Mouse (Mus musculus) stomach, embryonic 16.5 days (tissue): ENCODE data around the gene Timm22. TPM values are rescaled to one million over a fixed set of nuclear protein-coding genes. Genes with fewer than 3 reads are reported as not detected.

Experiments
- ATAC-seq: fragments of 200-750 bp; cut with Nextera tagmentation; 2 replicates; pipeline ENCODE4 v1.8.0; 2017; ENCODE audit warnings: moderate number of reproducible peaks, moderate TSS enrichment; ENCODE audit not compliant: insufficient read depth, low FRiP score
- H3K27ac ChIP-seq: fragments of 300-500 bp; sonication (generic); 2 replicates; pipeline ENCODE4 v1.5.1; 2014; ENCODE audit warnings: low read length
- H3K27me3 ChIP-seq: fragments of 300-500 bp; sonication (generic); 2 replicates; pipeline ENCODE4 v1.6.1; 2014; ENCODE audit warnings: low read length, control low read depth, mixed read lengths; ENCODE audit not compliant: control insufficient read depth, insufficient read depth
- H3K36me3 ChIP-seq: fragments of 300-500 bp; sonication (generic); 2 replicates; pipeline ENCODE4 v1.6.1; 2014; ENCODE audit warnings: low read length; ENCODE audit not compliant: control insufficient read depth, insufficient read depth
- H3K4me1 ChIP-seq: fragments of 300-500 bp; sonication (generic); 2 replicates; pipeline ENCODE4 v1.6.1; 2014; ENCODE audit warnings: low read length, control low read depth, mixed read lengths; ENCODE audit not compliant: control insufficient read depth, insufficient read depth
- H3K4me2 ChIP-seq: fragments of 300-500 bp; sonication (generic); 2 replicates; pipeline ENCODE4 v1.6.1; 2014; ENCODE audit warnings: low read depth, low read length, mixed read lengths
- H3K4me3 ChIP-seq: fragments of 300-500 bp; sonication (generic); replicated peaks from 2 replicates; pipeline ENCODE4 v1.5.1; 2014; ENCODE audit warnings: mild to moderate bottlenecking, low read length
- H3K9ac ChIP-seq: fragments of 300-500 bp; sonication (generic); 2 replicates; pipeline ENCODE4 v1.6.1; 2014; ENCODE audit warnings: low read length
- H3K9me3 ChIP-seq: fragments of 300-500 bp; sonication (generic); replicated peaks from 2 replicates; pipeline ENCODE4 v1.6.1; 2016; ENCODE audit warnings: low read length, control low read depth; ENCODE audit not compliant: control insufficient read depth
- WGBS: fragments of 180-500 bp; shearing (Covaris S2); extraction: QIAGEN DNeasy Blood & Tissue Kit; methylation state at CpG from one replicate; pipeline ENCODE4 v1.1.7; 2014; 5-methylcytosine and 5-hydroxymethylcytosine counted together
- polyA plus RNA-seq: library from polyadenylated mRNA; unstranded; fragments of >200 nt; fragmentation: Nextera tagmentation; extraction: Ambion mirVana; gene quantifications from 2 replicates; pipeline ENCODE4 v1.2.1, GENCODE M21; 2015

The Timm22 gene
- polyA plus RNA-seq, 1 experiment from 2014 or later: 94.9 TPM

DNA sequence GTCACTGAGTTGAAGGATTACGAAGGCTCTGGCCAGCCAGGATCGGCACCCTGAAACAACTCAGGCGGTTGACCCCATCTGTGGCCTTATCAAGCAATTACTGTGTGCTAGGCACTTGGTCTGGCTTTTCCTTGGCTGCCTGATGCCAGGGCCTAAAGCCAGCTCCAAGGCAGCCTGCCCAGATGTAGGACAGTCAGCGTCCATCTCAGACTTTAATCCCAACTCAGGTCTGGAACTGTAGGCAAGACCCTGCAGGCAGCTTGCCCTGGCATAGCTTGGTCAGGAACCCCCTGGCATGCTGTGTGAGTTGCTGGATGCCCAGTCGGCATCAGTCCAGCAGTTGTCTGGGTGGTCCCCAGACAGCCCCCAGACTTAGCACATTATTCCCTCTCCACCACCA lies 29.3 kb downstream of the Timm22 start:
- H3K4me3 ChIP-seq: peak overlapping the region; percentile 53
- peak overlapping the region; percentile 46 for H3K9ac ChIP-seq
- peak overlapping the region; percentile 61 for H3K4me2 ChIP-seq
- no peaks in the 10 kb centered on the region for H3K9me3 ChIP-seq
- H3K27me3 ChIP-seq: no peaks in the 10 kb centered on the region
- 68% methylated on average over 5 of the region's 5 CpGs for WGBS
- H3K27ac ChIP-seq: no peak overlapping the region
- peaks cover 36% of the 10 kb centered on the region for H3K4me1 ChIP-seq
- no peaks in the 10 kb centered on the region for H3K36me3 ChIP-seq
- no peak for ATAC-seq

DNA sequence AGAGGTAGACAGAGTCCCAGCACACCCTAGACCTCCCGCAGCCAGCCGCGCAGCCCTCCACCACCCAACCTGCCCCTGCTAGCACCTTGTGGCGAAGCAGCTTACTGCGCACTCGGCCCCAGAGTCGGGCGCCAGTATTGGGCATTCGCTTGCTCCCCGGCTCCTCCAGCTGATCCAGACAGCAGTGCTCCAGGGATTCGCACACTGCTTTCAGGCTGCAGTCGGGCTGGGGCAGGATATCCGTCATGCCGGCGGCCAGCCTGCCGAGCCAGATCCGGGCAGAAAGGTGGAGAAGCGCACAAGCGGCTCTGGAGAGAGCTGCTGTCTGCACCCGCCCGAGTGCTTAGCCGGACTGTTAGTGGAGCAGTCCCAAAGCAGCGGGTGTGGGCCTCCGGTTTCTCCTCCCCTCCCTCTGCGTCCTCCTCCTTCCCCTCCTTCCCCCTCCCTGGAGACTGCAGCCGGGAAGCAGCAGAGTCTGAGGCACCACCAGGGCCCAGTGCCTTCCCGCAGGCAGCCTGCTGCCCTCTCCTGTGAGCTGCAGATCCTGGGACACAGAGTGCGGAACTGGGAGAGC lies 30.2 kb downstream of the Timm22 start:
- peak; percentile 91 for ATAC-seq
- Histone ChIP-seq H3K4me2 (peak overlapping the region; percentile 61), H3K4me3 (peak overlapping the region; percentile 53), H3K27me3 (no peaks in the 10 kb centered on the region), H3K4me1 (peaks cover 36% of the 10 kb centered on the region), H3K9ac (peak overlapping the region; percentile 75), H3K36me3 (no peaks in the 10 kb centered on the region), H3K9me3 (no peaks in the 10 kb centered on the region), H3K27ac (peak overlapping the region; percentile 89)
- 11% methylated on average over 27 of the region's 28 CpGs for whole genome bisulfite sequencing

GRCm38 (mm10) chr11:76439666-76440065 lies 32.9 kb downstream of the Timm22 start:
- Histone ChIP-seq H3K9me3 (no peaks in the 10 kb centered on the region), H3K4me3 (no peak overlapping the region), H3K36me3 (no peaks in the 10 kb centered on the region), H3K27me3 (no peaks in the 10 kb centered on the region), H3K27ac (peak overlapping the region; percentile 3; the same call in 1 of the 2 replicates), H3K4me1 (peaks cover 35% of the 10 kb centered on the region), H3K9ac (no peak overlapping the region), H3K4me2 (no peak overlapping the region)
- 21% methylated on average over 3 of the region's 3 CpGs for WGBS
- no peak for ATAC-seq

GRCm38 (mm10) chr11:76445459-76445858 lies 38.7 kb downstream of the Timm22 start:
- no peak for ATAC-seq
- 55% methylated on average over 8 of the region's 8 CpGs for WGBS

DNA sequence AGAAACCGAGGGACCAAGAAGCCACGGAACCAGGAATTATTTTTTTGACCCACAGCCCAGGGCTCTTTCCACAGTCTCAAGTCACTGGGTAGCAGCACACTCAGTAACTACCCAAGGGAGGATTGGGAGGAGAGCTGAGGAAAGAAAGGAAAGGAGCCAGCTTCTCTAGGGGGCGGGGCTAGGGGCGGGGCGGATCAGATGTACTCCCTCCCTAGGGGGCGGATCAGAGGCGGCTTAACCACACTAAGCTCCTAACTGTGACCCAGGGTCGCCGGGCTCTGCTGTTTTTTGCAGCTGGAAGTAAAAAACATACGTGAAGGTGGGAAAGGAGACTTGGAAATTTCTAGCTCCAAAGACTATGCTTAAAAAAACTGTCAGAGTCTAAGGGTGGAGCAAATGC lies 39.5 kb downstream of the Timm22 start:
- no peaks in the 10 kb centered on the region for H3K27me3 ChIP-seq
- peak; percentile 37; the same call in 1 of the 2 replicates for ATAC-seq
- no peaks in the 10 kb centered on the region for H3K9me3 ChIP-seq
- no peak overlapping the region for H3K9ac ChIP-seq
- no peak overlapping the region for H3K4me2 ChIP-seq
- H3K4me3 ChIP-seq: no peak overlapping the region
- peaks cover 15% of the 10 kb centered on the region for H3K4me1 ChIP-seq
- H3K36me3 ChIP-seq: no peaks in the 10 kb centered on the region; the same call in 1 of the 2 replicates
- WGBS: 10% methylated on average over 10 of the region's 10 CpGs
- H3K27ac ChIP-seq: no peak overlapping the region

More at GRCm38 (mm10) chr11:76445459-76445858, 38.7 kb downstream of the Timm22 start:
- Histone ChIP-seq H3K4me3 (no peak overlapping the region), H3K9me3 (no peaks in the 10 kb centered on the region), H3K27ac (no peak overlapping the region), H3K27me3 (no peaks in the 10 kb centered on the region), H3K36me3 (no peaks in the 10 kb centered on the region; the same call in 1 of the 2 replicates), H3K4me1 (peaks cover 18% of the 10 kb centered on the region), H3K9ac (no peak overlapping the region), H3K4me2 (no peak overlapping the region)

- WGBS: 38% methylated on average over 15 of the region's 15 CpGs
- peak; percentile 65; the same call in 1 of the 2 replicates for ATAC-seq
- Histone ChIP-seq H3K4me1 (peaks cover 15% of the 10 kb centered on the region), H3K27ac (peak overlapping the region; percentile 55), H3K4me2 (no peak overlapping the region), H3K36me3 (no peaks in the 10 kb centered on the region; the same call in none of the 2 replicates), H3K4me3 (no peak overlapping the region), H3K9me3 (no peaks in the 10 kb centered on the region), H3K27me3 (no peaks in the 10 kb centered on the region), H3K9ac (0 out of 2 replicates have a peak overlapping the region, but pooled peaks have one; percentile 33)
Observed at GRCm38 (mm10) chr11:76449520-76450201, 42.9 kb downstream of the Timm22 start.

- Histone ChIP-seq H3K4me1 (peaks cover 15% of the 10 kb centered on the region), H3K4me2 (no peak overlapping the region), H3K9ac (0 out of 2 replicates have a peak overlapping the region, but pooled peaks have one; percentile 33), H3K36me3 (no peaks in the 10 kb centered on the region; the same call in none of the 2 replicates), H3K27ac (peak overlapping the region; percentile 55), H3K9me3 (no peaks in the 10 kb centered on the region), H3K4me3 (no peak overlapping the region), H3K27me3 (no peaks in the 10 kb centered on the region)
- WGBS: 39% methylated on average over 3 of the region's 3 CpGs
- ATAC-seq: no peak
Observed at GRCm38 (mm10) chr11:76450202-76450561, 43.4 kb downstream of the Timm22 start.

- H3K4me3 ChIP-seq: no peak overlapping the region
Observed at GRCm38 (mm10) chr11:76454492-76454891, 47.7 kb downstream of the Timm22 start.

GRCm38 (mm10) chr11:76456233-76456632 lies 49.5 kb downstream of the Timm22 start:
- Histone ChIP-seq H3K4me2 (no peak overlapping the region), H3K36me3 (peaks cover 6% of the 10 kb centered on the region; the same call in 1 of the 2 replicates), H3K27me3 (no peaks in the 10 kb centered on the region), H3K9me3 (no peaks in the 10 kb centered on the region), H3K4me1 (0 out of 2 replicates have a peak, but pooled peaks cover 3% of the 10 kb centered on the region), H3K4me3 (no peak overlapping the region), H3K9ac (no peak overlapping the region), H3K27ac (no peak overlapping the region)
- ATAC-seq: peak; percentile 45; the same call in 1 of the 2 replicates
- 21% methylated on average over 6 of the region's 6 CpGs for WGBS

More at GRCm38 (mm10) chr11:76454492-76454891, 47.7 kb downstream of the Timm22 start:
- Histone ChIP-seq H3K36me3 (peaks cover 3% of the 10 kb centered on the region; the same call in 1 of the 2 replicates), H3K27me3 (no peaks in the 10 kb centered on the region), H3K9me3 (no peaks in the 10 kb centered on the region), H3K27ac (no peak overlapping the region), H3K4me1 (peaks cover 8% of the 10 kb centered on the region; the same call in 1 of the 2 replicates), H3K9ac (no peak overlapping the region), H3K4me2 (no peak overlapping the region)
- ATAC-seq: no peak
- WGBS: 43% methylated on average over 5 of the region's 5 CpGs
